Mouse (Mus musculus) CD4-positive helper T cell, adult 2 months (primary cell): ENCODE measurements around the gene Clk2.

Experiments
- DNase-seq: peaks from one replicate; pipeline ENCODE4 v3.0.0-alpha.2; 2012; ENCODE audit warnings: low read depth, missing footprints, low spot score

Gene Clk2

GRCm38 (mm10) chr3:89219546-89219945 is 55.0 kb downstream of the Clk2 start:
- no peak for DNase-seq

DNA sequence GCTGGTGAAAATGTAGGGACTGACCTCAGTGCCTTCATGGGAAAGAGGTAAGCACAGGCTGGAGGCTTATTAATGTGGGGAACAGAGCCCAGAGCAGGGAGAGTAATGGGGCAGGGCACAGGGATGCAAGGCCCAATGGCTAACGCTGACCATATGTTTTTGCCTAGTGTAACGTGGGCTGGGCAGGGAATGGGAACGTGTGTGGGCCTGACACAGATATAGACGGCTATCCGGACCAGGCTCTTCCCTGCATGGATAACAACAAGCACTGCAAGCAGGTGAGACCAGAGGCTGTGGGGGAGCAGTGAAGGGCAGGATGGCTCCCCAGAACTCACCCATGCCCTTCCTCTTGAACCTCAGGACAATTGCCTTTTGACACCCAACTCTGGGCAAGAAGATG is 56.6 kb downstream of the Clk2 start:
- no peak for DNase-seq

DNA sequence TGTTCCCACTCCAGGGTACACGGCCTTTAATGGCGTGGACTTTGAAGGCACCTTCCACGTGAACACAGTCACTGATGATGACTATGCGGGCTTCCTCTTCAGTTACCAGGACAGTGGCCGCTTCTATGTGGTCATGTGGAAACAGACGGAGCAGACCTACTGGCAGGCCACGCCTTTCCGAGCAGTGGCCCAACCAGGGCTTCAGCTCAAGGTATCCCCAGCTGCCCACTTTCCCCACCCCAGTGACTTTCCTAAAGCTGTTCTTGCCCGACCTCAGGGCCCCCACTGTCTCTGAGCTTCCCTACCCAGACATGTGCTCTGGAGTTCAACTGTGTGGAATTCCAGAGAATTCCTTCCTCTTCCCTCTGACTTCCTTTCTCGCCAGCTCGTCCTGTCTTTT is 60.2 kb downstream of the Clk2 start:
- no peak for DNase-seq

DNA sequence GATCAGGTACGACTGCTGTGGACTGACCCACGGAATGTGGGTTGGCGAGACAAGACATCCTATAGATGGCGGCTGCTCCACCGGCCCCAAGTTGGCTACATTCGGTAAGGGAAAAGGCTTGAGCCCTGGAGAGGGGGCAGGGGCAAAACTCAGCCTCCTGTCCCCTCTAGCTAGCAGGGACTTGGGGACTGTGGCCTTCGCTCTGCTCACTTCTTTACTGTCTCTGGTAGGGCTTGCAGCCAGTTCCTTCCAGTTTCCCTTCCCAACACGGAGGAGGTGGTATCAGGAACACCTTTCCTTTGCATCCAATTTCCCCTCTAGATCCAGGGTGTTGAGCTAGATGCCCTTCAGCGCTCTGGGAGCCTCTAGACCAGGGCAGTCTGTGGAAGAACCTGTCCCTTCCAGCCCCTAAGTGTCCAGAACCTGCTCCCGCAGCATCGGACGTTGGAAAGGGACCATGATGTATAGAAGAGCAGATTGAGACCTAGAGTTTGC is 60.8 kb downstream of the Clk2 start:
- no peak for DNase-seq

- DNase-seq: no peak
Measured at GRCm38 (mm10) chr3:89225918-89226317, 61.3 kb downstream of the Clk2 start.

DNA sequence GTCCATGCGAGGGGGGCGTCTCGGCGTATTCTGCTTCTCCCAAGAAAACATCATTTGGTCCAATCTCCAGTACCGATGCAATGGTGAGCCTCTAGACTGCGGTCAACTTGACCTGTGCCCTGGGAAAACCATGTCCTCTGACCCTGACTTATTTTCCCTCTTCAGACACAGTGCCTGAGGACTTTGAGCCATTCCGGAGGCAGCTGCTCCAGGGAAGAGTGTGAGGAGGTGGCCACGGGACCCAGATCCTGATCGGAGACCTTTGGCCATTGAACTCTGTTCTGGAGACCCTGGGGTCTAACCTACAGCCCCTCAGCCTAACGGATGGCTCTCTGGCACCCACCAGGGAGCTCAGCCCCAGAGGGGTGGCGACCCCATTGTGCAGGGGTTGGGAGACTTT is 61.8 kb downstream of the Clk2 start:
- no peak for DNase-seq
